Mouse (Mus musculus) 3134 (cell line): ENCODE measurements around the gene Mybpc2.

Source experiments
- DNase-seq: peaks from one replicate; pipeline ENCODE4 v3.0.0-alpha.2; 2011; ENCODE audit warnings: low spot score; ENCODE audit not compliant: insufficient read length; ENCODE audit errors: extremely low read depth

Mybpc2 gene

GRCm38 (mm10) chr7:44526414-44527154 is 2.1 kb upstream of the Mybpc2 start:
- no peak for DNase-seq

DNA sequence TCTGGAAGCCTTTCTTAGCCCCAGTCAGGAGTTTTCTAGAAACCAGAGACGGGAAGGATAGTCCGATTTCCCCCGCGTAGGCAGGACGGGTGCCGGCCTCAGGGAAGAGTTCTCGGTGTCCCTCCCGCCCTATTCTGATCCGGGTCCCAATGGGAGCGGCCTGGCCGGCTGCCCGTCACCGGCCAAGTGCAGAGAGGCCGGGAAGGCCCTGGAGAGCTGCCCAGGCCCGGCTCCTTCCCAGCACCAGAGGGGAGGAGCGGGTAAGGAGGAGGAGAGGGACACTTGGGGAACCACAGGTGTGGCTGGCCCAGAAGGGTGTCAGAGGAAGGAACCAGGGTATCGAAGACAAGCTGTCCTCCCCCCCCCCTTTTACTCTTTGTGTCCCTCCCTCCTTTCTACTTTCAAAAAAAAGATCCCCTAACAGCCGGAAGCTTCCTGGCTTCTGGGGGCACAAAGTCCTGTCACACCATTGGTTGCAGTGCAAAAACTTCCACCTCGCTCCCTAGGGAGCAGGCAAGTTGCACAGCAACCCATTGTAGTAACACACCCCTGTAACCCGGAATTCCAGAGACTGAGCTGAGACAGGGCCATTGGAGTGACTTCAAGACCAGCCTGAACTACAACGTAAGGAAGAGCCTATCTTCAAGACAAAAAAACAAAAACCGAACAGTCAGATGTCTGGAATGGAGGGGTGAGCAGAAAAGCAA is 823 bp upstream of the Mybpc2 start:
- peak; percentile 87 for DNase-seq

GRCm38 (mm10) chr7:44523056-44523455 is 1.4 kb downstream of the Mybpc2 start:
- no peak for DNase-seq

- no peak for DNase-seq
Measured at GRCm38 (mm10) chr7:44521710-44522109, 2.7 kb downstream of the Mybpc2 start.

GRCm38 (mm10) chr7:44520990-44521389 is 3.5 kb downstream of the Mybpc2 start:
- no peak for DNase-seq

GRCm38 (mm10) chr7:44519240-44519913 is 5.1 kb downstream of the Mybpc2 start:
- no peak for DNase-seq

- DNase-seq, result no peak
Measured at GRCm38 (mm10) chr7:44507491-44507890, 17.0 kb downstream of the Mybpc2 start.

DNA sequence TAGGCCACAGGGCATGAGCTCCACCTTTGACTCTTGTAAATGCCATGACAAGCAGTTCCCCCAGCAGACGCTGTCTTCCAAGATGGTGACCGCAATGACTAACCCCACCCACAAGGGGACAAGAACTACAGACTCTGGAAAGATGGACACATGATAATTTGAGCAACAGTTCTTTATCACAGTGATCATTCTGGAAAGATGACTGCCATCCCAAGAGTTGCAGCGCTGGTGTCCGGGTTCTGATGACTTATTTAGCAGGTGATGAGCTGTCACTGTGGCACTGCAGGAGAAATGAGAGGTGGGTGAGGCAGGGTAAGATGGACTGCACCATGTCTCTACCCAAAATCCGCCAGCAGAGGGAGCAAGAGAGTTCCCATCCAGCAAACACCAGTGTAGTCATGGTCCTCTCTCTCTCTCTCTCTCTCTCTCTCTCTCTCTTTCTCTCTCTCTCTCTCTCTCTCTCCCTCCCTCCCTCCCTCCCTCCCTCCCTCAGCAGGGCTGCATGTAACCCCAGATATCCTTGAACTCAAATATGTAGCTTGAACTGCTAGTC is 22.8 kb downstream of the Mybpc2 start:
- DNase-seq, result peak; percentile 54

GRCm38 (mm10) chr7:44500046-44500445 is 24.4 kb downstream of the Mybpc2 start:
- DNase-seq, result no peak

DNA sequence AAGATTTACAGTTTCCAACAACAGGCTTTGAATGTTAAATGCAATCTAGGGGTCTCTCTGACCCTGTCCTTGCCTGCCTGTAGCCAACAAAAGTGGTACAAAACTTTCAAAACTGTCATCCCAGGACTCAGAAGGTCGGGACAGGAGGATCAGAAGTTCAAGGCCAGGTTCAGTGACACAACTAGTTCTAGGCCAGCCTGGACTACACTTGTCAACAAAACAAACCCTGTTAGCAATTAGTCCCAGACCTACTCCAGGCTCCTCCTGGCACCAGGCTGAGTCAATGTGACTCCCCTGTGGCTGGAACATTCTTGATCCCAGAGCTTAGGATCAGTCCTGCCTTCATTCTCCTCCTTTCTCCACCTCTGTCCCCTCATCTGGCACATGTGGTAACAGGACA is 25.5 kb downstream of the Mybpc2 start:
- no peak for DNase-seq

GRCm38 (mm10) chr7:44497361-44498055 is 26.9 kb downstream of the Mybpc2 start:
- no peak for DNase-seq

DNA sequence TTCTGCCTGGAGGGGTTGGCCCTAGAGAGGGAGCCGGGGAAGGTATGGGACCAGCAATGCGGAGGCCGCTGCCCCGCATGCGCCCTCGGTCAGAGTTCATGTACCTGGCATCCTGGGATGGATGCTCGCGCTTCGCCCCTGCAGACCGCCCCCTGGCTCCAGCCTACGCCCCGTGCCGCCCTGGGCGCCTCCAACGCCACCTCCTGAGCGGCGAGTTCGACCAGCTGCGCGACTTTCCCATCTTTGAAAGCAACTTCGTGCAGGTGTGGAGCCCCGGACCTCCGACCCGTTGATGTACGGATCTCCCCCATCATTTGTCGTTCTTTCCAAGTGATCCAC is 27.7 kb downstream of the Mybpc2 start:
- no peak for DNase-seq

- DNase-seq, result peak; percentile 97
Measured at GRCm38 (mm10) chr7:44495992-44496770, 28.3 kb downstream of the Mybpc2 start, which contains the start of the genes Emc10 and Fam71e1. Emc10 (minus strand) TSS chr7:44496529. Fam71e1 (plus strand) TSS chr7:44496581.

DNA sequence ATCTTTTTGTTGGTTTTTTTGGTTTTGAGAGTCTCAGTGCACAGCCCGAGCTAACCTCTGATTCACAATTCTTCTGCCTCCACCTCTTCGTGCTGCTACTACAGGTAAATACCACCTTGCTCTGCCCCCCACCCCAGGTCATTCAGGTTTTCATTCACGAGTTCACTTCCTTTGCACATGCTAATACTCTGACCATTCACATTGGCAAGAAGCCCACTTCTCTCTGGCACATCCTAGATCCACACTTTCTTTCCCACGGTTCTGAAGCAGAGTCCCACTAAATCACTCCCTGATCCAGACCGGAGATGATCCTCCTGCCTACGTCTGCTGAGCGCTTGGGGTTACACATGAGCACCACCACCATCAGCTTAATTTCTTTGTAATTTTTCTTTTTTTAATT is 29.4 kb downstream of the Mybpc2 start:
- no peak for DNase-seq

DNA sequence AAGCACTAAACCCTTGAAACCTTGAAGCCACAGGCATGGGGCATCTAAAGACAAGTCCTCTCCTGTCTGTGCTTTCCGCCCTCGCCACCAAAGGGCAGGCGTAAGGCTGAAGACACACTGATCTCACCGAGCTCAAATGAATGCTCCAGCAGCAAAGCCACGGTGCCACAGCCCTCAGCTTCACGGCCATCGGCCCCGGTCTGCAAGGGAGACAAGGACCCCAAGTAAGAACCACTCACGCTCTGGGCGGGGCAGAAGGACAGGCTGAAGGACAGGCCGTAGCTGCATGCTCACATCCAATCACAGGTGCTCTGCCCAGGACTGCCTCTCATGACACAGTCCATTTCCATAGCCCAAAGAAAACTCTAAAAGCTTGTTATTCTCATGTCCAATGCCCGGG is 29.8 kb downstream of the Mybpc2 start:
- no peak for DNase-seq

DNA sequence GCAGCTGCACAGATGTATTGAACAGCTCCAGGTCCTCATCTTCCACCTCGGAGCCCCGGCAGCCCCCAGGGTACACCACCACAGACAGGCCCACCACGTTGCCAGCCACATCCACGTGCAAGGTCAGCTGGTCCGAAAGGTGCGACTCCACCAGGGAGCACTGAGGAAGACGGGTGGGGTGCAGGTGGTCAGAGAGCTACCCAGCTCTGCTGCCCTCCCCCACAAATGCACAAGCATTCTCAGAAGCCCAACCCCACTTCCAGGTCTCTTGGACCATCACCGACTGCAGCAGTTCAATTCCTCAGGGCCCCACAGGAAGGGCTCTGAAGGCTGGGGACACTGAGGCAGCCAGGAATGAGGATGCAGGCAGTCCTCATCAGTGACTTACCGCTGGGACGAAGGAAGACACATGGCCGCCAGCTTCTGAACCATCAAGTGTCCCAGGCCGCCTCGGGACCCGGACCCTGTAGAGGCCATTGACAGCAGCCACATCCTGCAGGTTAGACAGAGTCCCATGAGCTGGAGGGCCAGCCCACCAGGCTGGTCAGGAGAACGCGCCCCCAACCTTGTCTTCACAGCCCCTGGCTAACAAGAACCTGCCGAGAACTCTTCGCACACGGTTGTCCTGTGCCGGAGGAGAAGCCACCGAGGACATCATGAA is 32.2 kb downstream of the Mybpc2 start:
- DNase-seq, result no peak

- no peak for DNase-seq
Measured at GRCm38 (mm10) chr7:44491391-44491790, 33.1 kb downstream of the Mybpc2 start.

- no peak for DNase-seq
Measured at GRCm38 (mm10) chr7:44490281-44490680, 34.2 kb downstream of the Mybpc2 start.

DNA sequence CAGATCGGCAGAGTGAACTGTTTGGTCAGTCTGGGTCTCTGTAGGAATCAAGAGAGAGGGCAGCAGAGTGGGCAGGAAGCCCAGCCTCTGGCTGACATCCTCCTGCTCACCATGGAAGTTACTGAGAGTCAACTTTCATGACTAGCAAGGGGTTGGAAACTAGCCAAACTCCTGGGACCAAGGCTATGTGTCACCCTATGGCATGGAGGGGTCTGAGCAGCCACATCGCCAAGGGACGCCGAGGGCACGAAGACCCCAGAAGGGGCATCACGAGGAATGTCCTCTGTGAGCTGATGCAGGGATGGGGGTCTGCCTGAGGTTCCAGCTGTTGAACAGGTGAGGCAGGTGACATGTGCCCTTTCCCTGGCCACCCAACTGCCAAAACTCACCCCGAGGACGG is 35.9 kb downstream of the Mybpc2 start:
- DNase-seq, result no peak

DNA sequence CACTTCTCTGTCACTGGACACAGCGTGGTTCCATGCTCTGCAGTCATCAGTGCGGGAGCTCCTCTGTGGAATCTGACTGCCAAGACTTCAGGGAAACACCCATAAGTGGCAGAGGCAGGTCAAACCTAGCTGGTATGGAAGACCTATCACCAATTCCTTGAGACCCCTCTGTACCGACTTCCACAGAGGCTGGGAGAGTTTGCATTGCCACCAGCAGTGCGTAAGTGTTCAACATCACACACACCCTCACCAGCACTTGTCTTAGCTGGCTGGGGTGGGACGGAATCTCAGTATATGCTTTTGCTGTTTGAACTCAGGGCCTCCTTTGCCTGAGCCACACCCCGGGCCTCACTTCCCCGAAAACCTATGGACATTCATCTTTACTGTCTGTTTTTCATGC is 36.5 kb downstream of the Mybpc2 start:
- no peak for DNase-seq
